23 mouse cellular contexts compared by ENCODE assay signal in genomic region chr1:151515733-151516132, GRCm38 (mm10). TPM values are rescaled to one million over a fixed set of nuclear protein-coding genes. Genes with fewer than 3 reads are reported as not detected.
A peak's percentile ranks its signal among the peaks of the same experiment; 100 is the strongest.
DNase-seq lines count a peak whose midpoint lies in the region; ATAC-seq and TF ChIP-seq lines count a peak whose summit lies in the region.
"Had no signal": no experiment of that assay in that cellular context is flagged by ENCODE, and none has a peak within 500 bp of the region (broad histone marks: within the 10 kb centered on the region; RNA-seq: fewer than 3 reads in every experiment).

No protein-coding gene starts in this region.

- H3K4me1 ChIP-seq in ES-E14 (ENCODE audit: control insufficient read depth in 2 of 2, insufficient read depth in 2 of 2, low read length in 2 of 2, poor library complexity in 1 of 2): peaks cover 0 to 16% of the 10 kb centered on the region in 2 experiments; a peak in 3 of 4 replicates
- H3K4me1 ChIP-seq: forebrain, embryonic 10.5 days; forebrain, embryonic 15.5 days; hindbrain, embryonic 15.5 days had no signal

- in situ Hi-C loops in ES-E14 (cut with MboI; ENCODE audit: low sequenced_read_pairs in 2 of 2, unreplicated experiment in 2 of 2): no loop called here

- ATAC-seq in megakaryocyte progenitor cell, adult 5-6 weeks (replicated peaks; ENCODE audit: poor library complexity): 0 out of 2 replicates have a peak, but pooled peaks have one; percentile 42
- ATAC-seq: activated CD4-positive, CD25-positive, alpha-beta regulatory T cell, adult 4 months; CD4-positive, CD25-positive, alpha-beta regulatory T cell, adult 4 months; forebrain, embryonic 15.5 days; intestine, embryonic 16.5 days had no signal

- no peaks in the 10 kb centered on the region for H3K9me3 ChIP-seq in ES-E14 (ENCODE audit: control insufficient read depth, insufficient read depth, low read depth, low read length)
- H3K9me3 ChIP-seq: embryonic facial prominence, embryonic 15.5 days; forebrain, embryonic 10.5 days; forebrain, embryonic 15.5 days; heart, embryonic 13.5 days; hindbrain, embryonic 15.5 days had no signal

- H3K36me3 ChIP-seq in ES-E14 (ENCODE audit: control insufficient read depth, insufficient read depth, low read length, poor library complexity, severe bottlenecking): no peaks in the 10 kb centered on the region
- H3K36me3 ChIP-seq: embryonic facial prominence, embryonic 15.5 days; forebrain, embryonic 10.5 days; forebrain, embryonic 15.5 days; heart, embryonic 13.5 days; hindbrain, embryonic 15.5 days had no signal

- no peak overlapping the region for H3K4me3 ChIP-seq in ES-E14 (ENCODE audit: insufficient read depth in 1 of 2, low read depth in 1 of 2, low read length in 2 of 2, poor library complexity in 1 of 2, severe bottlenecking in 1 of 2)
- H3K4me3 ChIP-seq: embryonic facial prominence, embryonic 15.5 days; erythroblast, embryonic 14.5 days; forebrain, embryonic 10.5 days; forebrain, embryonic 15.5 days; heart, embryonic 13.5 days; hindbrain, embryonic 15.5 days had no signal

- no peak overlapping the region for H3K27ac ChIP-seq in ES-E14 (ENCODE audit: insufficient read depth, low read depth, low read length, poor library complexity, severe bottlenecking)
- H3K27ac ChIP-seq: embryonic facial prominence, embryonic 15.5 days; forebrain, embryonic 10.5 days; forebrain, embryonic 15.5 days; heart, embryonic 13.5 days; hindbrain, embryonic 15.5 days had no signal

- peak; percentile 20 to 37 for DNase-seq in adrenal gland, postnatal 36 days
- no peak for DNase-seq in adrenal gland, postnatal 10 days
- peak; percentile 26 for DNase-seq in 3T3-L1 (ENCODE audit: low read depth, low spot score)
- peak; percentile 30 for DNase-seq in ES-E14 (ENCODE audit: low read depth, low spot score)
- no peak for DNase-seq in layer of hippocampus, postnatal 25 days (ENCODE audit: extremely low spot score in 1 of 2, low spot score in 1 of 2)
- DNase-seq in frontal cortex, postnatal 25 days (ENCODE audit: low spot score in 2 of 2): no peak
- DNase-seq: B cell, adult 2 months; cerebellum, adult 2 months; cerebellum, postnatal 14 days; embryo, embryonic 11 days; gastrocnemius, postnatal 14 days; heart, postnatal 36 days; kidney, adult 2 months had no signal

- no peak overlapping the region for H3K9ac ChIP-seq in ES-E14 (ENCODE audit: insufficient read depth, low read depth, low read length, poor library complexity, severe bottlenecking)
- H3K9ac ChIP-seq: embryonic facial prominence, embryonic 15.5 days; forebrain, embryonic 15.5 days; heart, embryonic 13.5 days; hindbrain, embryonic 15.5 days had no signal

TF ChIP-seq in ES-E14, 5 proteins besides CTCF, POLR2A, EP300 and RAD21:
- TF ChIP-seq ZNF384 (IDR thresholded peaks at IDR 0.05; ENCODE audit: low read depth, low read length) (no peak), HCFC1 (IDR thresholded peaks at IDR 0.05; ENCODE audit: borderline replicate concordance, insufficient read depth, low read length) (no peak), ZC3H11A (IDR thresholded peaks at IDR 0.05; ENCODE audit: borderline replicate concordance, low read depth, low read length) (no peak), CHD2 (IDR thresholded peaks at IDR 0.05; ENCODE audit: low read depth, low read length) (no peak), MAFK (IDR thresholded peaks at IDR 0.05; ENCODE audit: insufficient read depth, low read depth, low read length) (peak; percentile 67; the same call in 1 of the 2 replicates)

RNA-seq across cellular contexts. Expression of gene Rnf2, which starts 15.0 kb away (rescaled TPM):
- total RNA-seq in adrenal gland, postnatal 36 days (2021): 10 to 100 TPM; 65.2 to 79.0 TPM
- 10 to 100 TPM; 49.1 to 59.8 TPM for total RNA-seq in adrenal gland, postnatal 10 days (2021)
- 54.1 and 58.9 TPM in 2 replicates for total RNA-seq in ES-E14 (2012; rRNA removed)
- 54.5 and 61.9 TPM in 2 replicates for total RNA-seq in megakaryocyte progenitor cell, adult 5-6 weeks (2015)
- 76.0 and 81.9 TPM in 2 replicates for total RNA-seq in megakaryocyte progenitor cell, adult 5-6 weeks (2017)
- 10 to 100 TPM; 39.1 to 44.7 TPM for total RNA-seq in layer of hippocampus, postnatal 25 days (2021)

RNA-seq across cellular contexts. Expression of gene Fam129a, which starts 55.3 kb away (rescaled TPM):
- 100 to 1,000 TPM; 108 to 202 TPM for total RNA-seq in adrenal gland, postnatal 36 days (2021)
- total RNA-seq in adrenal gland, postnatal 10 days (2021): 10 to 100 TPM; 47.8 to 80.8 TPM
- 7.5 and 12.1 TPM in 2 replicates for total RNA-seq in ES-E14 (2012; rRNA removed)
- 4.9 and 7.1 TPM in 2 replicates for total RNA-seq in megakaryocyte progenitor cell, adult 5-6 weeks (2015)
- 8.0 and 8.9 TPM in 2 replicates for total RNA-seq in megakaryocyte progenitor cell, adult 5-6 weeks (2017)
- 1 to 10 TPM; 1.7 to 2.4 TPM for total RNA-seq in layer of hippocampus, postnatal 25 days (2021)

Comparison
In these comparisons a context has a peak if more than half of its experiments do, and no peak if none do; other contexts are left out.
1. DNase-seq: peak in adrenal gland, postnatal 36 days (2 of 2), 3T3-L1 (single experiment) and ES-E14 (single experiment); none in adrenal gland, postnatal 10 days (single experiment), layer of hippocampus, postnatal 25 days (0 of 2) and frontal cortex, postnatal 25 days (0 of 2).